Mouse (Mus musculus): ENCODE measurements around the gene Fam240b. TPM values are rescaled to one million over a fixed set of nuclear protein-coding genes. Genes with fewer than 3 reads are reported as not detected.

Gene Fam240b
- polyA plus RNA-seq, 1 experiment from 2014 or later, result not detected

DNA sequence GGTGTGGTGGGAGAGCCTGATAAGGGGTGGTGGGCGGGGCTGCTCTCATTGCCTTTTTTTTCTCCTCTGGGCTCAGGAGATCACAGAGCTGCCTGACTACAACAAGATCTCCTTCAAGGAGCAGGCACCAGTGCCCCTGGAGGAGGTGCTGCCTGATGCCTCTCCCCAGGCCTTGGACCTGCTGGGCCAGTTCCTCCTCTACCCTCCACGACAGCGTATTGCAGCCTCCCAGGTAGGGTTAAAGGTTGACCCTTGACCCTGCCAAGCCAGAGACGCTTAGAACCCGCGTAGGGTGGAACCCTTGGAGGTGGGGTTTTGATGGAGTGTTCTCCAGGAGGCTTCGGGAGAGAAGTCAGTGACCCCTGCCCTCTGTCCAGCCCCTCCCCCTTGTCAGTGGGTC, 59.8 kb downstream of the Fam240b start:
- Histone ChIP-seq H3K27me3 (no peaks in the 10 kb centered on the region), H3K4me3 (replicated peaks) (no peak overlapping the region), H3K9me3 (no peaks in the 10 kb centered on the region), H3K4me2 (replicated peaks) (no peak overlapping the region), H3K27ac (no peak overlapping the region), H3K4me1 (replicated peaks) (peaks cover 5% of the 10 kb centered on the region), H3K9ac (replicated peaks) (no peak overlapping the region), H3K36me3 (peaks cover 14% of the 10 kb centered on the region; the same call in 1 of the 2 replicates)
- ATAC-seq, result no peak
- WGBS, result 80% methylated on average over 7 of the region's 7 CpGs

DNA sequence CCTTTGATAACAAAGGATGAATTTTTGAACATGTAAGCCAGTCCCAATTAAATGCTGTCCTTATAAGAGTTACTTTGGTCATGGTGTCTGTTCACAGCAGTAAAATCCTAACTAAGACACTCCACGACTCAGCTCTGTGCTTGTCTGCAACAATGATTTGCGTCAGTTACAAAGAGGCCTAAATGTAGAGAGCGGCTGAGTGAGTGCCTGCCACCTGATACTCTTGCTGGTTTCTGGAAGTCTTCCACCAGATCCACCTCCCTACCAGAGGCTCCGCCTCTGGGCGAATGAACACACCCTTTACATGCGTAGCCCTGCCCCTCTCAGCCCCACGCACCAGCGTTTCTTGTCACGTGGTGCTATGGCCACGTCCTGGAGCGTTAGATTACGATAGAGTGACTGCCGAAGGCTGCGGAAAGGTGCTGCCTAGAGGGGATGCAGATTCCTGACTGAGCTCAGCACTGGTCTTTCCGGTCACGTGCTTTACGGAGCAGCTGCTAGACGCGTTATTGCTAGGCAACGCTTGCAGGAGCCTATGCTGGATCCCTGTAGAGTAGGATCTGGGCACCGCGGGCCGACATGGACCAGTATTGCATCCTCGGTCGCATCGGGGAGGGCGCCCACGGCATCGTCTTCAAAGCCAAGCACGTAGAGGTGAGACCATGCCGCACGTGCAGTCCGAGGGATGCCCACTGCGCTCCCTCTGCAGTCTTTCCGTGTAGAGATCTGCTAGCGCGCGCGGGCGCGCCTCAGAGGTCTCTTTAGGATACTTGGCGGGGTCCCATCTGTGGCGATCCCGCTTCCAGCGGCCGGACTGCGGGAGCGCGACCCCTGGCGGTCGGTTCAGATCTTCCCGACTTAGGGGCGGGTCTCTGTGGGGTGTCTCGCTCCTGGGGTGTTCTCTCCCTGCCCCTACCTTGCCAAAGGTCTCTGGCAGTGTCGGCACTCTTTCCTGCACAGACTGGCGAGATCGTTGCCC, 65.3 kb downstream of the Fam240b start, which contains the start of gene Cdk20:
Gene Cdk20 (plus strand): TSS at position 298 of the 979 bp plus-strand sequence.
- 0% methylated on average over 57 of the region's 57 CpGs for WGBS
- ATAC-seq, result peak; percentile 99
- Histone ChIP-seq H3K4me2 (replicated peaks) (peak within 1 kb of the TSS; percentile 71), H3K27me3 (no peaks in the 10 kb centered on the region), H3K27ac (peak within 1 kb of the TSS; percentile 86), H3K36me3 (0 out of 2 replicates have a peak, but pooled peaks cover 3% of the 10 kb centered on the region), H3K4me1 (replicated peaks) (peaks cover 10% of the 10 kb centered on the region), H3K4me3 (replicated peaks) (peak within 1 kb of the TSS; percentile 58), H3K9me3 (no peaks in the 10 kb centered on the region), H3K9ac (replicated peaks) (peak within 1 kb of the TSS; percentile 70)

Other genes with a start within 250 kb of the Fam240b start
- gene Cdc14b, start 222.5 kb downstream of the Fam240b start, polyA plus RNA-seq (2015; fragmentation: Nextera tagmentation; extraction: Ambion mirVana), result 3.6 and 4.1 TPM in 2 replicates
- 12.9 and 13.6 TPM in 2 replicates for gene Aaed1, start 185.1 kb downstream of the Fam240b start, polyA plus RNA-seq (2015; fragmentation: Nextera tagmentation; extraction: Ambion mirVana)
- 104 TPM in 2 replicates for gene Ctsl, start 126.9 kb downstream of the Fam240b start, polyA plus RNA-seq (2015; fragmentation: Nextera tagmentation; extraction: Ambion mirVana)
- 16.6 and 19.4 TPM in 2 replicates for gene Cdk20, start 65.5 kb downstream of the Fam240b start, polyA plus RNA-seq (2015; fragmentation: Nextera tagmentation; extraction: Ambion mirVana)